Mouse (Mus musculus) midbrain, embryonic 10.5 days (tissue): ENCODE data around the gene Etv1. TPM values are rescaled to one million over a fixed set of nuclear protein-coding genes. Genes with fewer than 3 reads are reported as not detected.

Experiments
- DNase-seq: peaks from one replicate; pipeline ENCODE4 v3.0.0-alpha.2; 2017; ENCODE audit warnings: low spot score
- H3K27ac ChIP-seq: fragments of 300-500 bp; sonication (generic); replicated peaks from 2 replicates; pipeline ENCODE4 v1.5.1; 2016; ENCODE audit warnings: mild to moderate bottlenecking
- H3K27me3 ChIP-seq: fragments of 300-500 bp; sonication (generic); 2 replicates; pipeline ENCODE4 v1.6.1; 2016; ENCODE audit warnings: low read depth, mild to moderate bottlenecking; ENCODE audit not compliant: poor library complexity, severe bottlenecking
- H3K36me3 ChIP-seq: fragments of 300-500 bp; sonication (generic); 2 replicates; pipeline ENCODE4 v1.6.1; 2016; ENCODE audit warnings: mild to moderate bottlenecking, moderate library complexity
- H3K4me1 ChIP-seq: fragments of 300-500 bp; sonication (generic); 2 replicates; pipeline ENCODE4 v1.6.1; 2016
- H3K4me3 ChIP-seq: fragments of 300-500 bp; sonication (generic); 2 replicates; pipeline ENCODE4 v1.5.1; 2016; ENCODE audit warnings: mild to moderate bottlenecking, moderate library complexity
- H3K9me3 ChIP-seq: fragments of 300-500 bp; sonication (generic); replicated peaks from 2 replicates; pipeline ENCODE4 v1.6.1; 2016; ENCODE audit warnings: mild to moderate bottlenecking
- WGBS: fragments of 180-500 bp; shearing (Covaris S2); methylation state at CpG from one replicate; pipeline ENCODE4 v1.1.7; 2016; 5-methylcytosine and 5-hydroxymethylcytosine counted together
- polyA plus RNA-seq: library from polyadenylated mRNA; unstranded; fragments of >200 nt; fragmentation: Nextera tagmentation; extraction: Ambion mirVana; gene quantifications from 2 replicates; pipeline ENCODE4 v1.2.1, GENCODE M21; 2016

Etv1 gene
- 13.1 and 15.2 TPM in 2 replicates for polyA plus RNA-seq

DNA sequence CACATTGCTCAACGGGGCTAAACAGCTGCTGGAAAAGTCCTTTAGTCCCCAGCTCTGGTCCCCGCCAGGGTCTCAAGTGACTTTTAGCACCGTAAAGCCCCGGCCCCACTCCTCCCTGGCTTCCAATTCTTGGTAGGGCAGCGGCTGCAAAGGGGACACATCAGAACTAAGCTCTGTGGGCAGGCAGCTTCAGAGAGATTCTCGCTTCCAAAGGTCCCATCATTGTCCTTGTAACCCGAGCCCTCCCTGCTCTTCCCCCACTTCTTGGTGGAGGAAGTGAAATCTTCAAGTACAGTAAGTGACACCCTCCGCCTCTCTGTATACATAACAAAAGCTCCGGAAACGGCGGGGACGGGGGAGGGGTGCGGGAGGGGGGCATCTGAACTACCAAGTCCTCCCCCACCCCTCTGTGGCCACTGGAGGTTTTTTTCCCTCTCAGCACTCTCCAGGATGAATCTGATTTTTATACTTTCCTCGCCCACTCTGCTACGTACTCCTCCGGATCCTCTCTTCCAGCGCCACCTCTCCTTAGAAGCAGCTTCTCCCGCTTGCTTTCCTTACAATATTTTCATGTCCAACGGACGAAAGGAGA lies at the start of gene Etv1:
Etv1 (plus strand) TSS at position 195 of the 592 bp plus-strand sequence.
- under 1% methylated on average over 20 of the region's 20 CpGs for WGBS
- H3K27ac ChIP-seq = peak within 1 kb of the TSS; percentile 90

DNA sequence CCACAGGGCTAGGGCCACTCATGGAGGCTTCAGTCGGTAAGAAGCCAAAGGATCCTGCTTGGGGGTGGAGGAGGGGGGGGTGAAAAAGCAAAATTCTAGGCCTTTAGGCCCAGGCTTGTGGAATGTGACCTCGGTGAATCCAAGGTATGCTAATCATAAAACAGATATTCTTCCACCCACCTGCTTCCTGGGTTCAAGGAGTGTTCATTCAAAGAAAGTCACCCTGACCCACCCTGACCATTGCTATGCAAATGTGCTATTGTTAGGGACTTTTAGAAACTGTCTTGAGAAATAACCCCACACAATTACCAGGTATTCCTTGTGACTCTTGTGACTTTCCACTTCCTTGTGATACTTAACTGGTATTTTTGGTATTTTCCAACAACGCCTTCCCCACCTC lies 49.5 kb upstream of the Etv1 start:
- no peak for DNase-seq
- Histone ChIP-seq H3K4me3 (no peak overlapping the region), H3K27ac (no peak overlapping the region), H3K9me3 (no peaks in the 10 kb centered on the region), H3K27me3 (no peaks in the 10 kb centered on the region), H3K36me3 (no peaks in the 10 kb centered on the region), H3K4me1 (no peaks in the 10 kb centered on the region)
- WGBS = 79% methylated on average over 3 of the region's 3 CpGs

More for the DNA sequence above, at the start of gene Etv1:
- peak; percentile 66 for DNase-seq
- H3K4me1 ChIP-seq = peaks cover 24% of the 10 kb centered on the region
- no peaks in the 10 kb centered on the region for H3K36me3 ChIP-seq
- no peaks in the 10 kb centered on the region for H3K9me3 ChIP-seq
- peak within 1 kb of the TSS; percentile 67 for H3K4me3 ChIP-seq
- H3K27me3 ChIP-seq = no peaks in the 10 kb centered on the region

DNA sequence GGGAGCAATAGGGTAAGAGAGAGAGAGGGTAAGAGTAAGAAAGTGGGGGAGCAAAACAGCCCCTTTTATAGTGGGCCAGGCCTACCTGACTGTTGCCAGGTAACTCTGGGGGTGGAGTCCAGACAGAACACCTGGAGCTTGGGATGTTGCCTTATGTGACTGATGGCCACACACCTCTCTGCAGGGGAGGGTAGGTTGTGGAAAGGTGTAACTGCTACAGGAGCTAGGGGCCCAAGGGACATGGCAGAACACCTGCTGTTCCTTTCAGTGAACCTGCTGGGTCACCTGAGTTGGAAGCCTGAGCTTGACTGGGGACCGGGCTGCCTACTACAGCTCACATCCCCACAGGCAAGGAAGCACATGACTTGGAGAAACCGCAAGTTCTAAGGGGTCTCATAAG lies 48.4 kb upstream of the Etv1 start:
- 94% methylated on average over 2 of the region's 2 CpGs for whole genome bisulfite sequencing
- H3K4me1 ChIP-seq = no peaks in the 10 kb centered on the region
- H3K36me3 ChIP-seq = no peaks in the 10 kb centered on the region
- H3K9me3 ChIP-seq = no peaks in the 10 kb centered on the region
- DNase-seq = no peak
- H3K27me3 ChIP-seq = no peaks in the 10 kb centered on the region
- H3K27ac ChIP-seq = no peak overlapping the region
- H3K4me3 ChIP-seq = no peak overlapping the region

DNA sequence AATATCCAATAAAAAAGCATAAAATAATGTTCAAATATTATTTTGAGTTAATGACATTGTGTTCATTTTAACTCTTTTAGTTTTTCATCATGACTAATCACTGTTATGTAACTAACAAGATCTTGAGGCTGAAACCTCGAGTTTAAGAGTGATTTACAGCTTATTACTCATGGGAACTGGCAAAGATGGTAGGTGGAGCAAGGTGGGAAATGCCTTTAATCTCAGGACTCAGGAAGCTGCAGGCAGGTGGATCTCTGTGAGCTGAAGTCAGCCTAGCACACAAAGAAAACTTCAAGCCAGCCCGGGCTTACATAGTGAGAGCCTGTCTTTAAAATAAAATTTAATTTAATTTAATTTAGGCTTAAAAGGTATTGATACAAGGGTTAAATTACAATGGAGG lies 19.9 kb upstream of the Etv1 start:
- Histone ChIP-seq H3K36me3 (no peaks in the 10 kb centered on the region), H3K9me3 (no peaks in the 10 kb centered on the region), H3K4me3 (no peak overlapping the region), H3K27ac (no peak overlapping the region), H3K27me3 (no peaks in the 10 kb centered on the region), H3K4me1 (no peaks in the 10 kb centered on the region)
- WGBS = 62% methylated on average over 2 of the region's 2 CpGs
- DNase-seq = no peak

DNA sequence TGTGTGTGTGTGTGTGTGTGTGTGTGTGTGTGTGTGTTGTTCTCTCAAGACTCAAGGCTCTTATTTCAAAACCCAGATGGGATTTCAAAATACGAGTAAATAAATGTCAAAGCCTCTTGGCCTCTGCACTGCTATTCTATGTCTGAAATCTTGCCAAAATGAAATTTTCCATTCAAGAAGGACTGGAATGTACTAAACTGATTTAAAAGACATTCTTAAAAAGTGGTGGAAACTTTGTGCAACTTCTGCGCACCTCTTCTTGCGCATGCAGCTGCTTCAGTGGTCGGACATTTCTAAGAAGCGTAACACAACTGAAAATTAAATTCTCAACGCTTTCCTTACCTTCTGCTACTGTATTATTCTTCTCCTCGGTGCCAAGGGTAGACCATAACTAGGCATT lies 1.9 kb upstream of the Etv1 start:
- H3K4me3 ChIP-seq = no peak overlapping the region; the same call in 1 of the 2 replicates
- H3K4me1 ChIP-seq = peaks cover 20% of the 10 kb centered on the region
- no peaks in the 10 kb centered on the region for H3K27me3 ChIP-seq
- H3K36me3 ChIP-seq = no peaks in the 10 kb centered on the region
- no peak overlapping the region for H3K27ac ChIP-seq
- no peak for DNase-seq
- 81% methylated on average over 7 of the region's 7 CpGs for WGBS
- H3K9me3 ChIP-seq = no peaks in the 10 kb centered on the region

DNA sequence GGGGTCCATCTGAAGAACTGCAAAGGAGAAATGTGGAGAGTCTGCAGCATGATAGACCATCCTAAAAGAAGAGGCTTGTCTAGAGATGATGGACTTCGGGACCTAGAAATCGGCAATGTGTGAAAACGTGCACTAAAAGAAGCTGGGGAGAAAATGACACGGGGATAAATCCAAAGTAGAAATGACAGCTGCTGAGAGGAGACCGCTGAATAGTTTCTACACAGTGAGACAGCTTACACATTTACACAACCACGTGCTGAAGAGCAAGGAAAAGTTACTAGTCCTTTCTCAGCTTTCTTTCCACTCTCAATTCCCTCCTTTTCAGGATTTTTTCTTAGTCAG lies 1.3 kb upstream of the Etv1 start:
- peak overlapping the region; percentile 67 for H3K4me3 ChIP-seq
- no peaks in the 10 kb centered on the region for H3K36me3 ChIP-seq
- H3K9me3 ChIP-seq = no peaks in the 10 kb centered on the region
- DNase-seq = peak; percentile 13
- no peaks in the 10 kb centered on the region for H3K27me3 ChIP-seq
- H3K27ac ChIP-seq = peak overlapping the region; percentile 69
- WGBS = 10% methylated on average over 6 of the region's 6 CpGs
- H3K4me1 ChIP-seq = peaks cover 20% of the 10 kb centered on the region

DNA sequence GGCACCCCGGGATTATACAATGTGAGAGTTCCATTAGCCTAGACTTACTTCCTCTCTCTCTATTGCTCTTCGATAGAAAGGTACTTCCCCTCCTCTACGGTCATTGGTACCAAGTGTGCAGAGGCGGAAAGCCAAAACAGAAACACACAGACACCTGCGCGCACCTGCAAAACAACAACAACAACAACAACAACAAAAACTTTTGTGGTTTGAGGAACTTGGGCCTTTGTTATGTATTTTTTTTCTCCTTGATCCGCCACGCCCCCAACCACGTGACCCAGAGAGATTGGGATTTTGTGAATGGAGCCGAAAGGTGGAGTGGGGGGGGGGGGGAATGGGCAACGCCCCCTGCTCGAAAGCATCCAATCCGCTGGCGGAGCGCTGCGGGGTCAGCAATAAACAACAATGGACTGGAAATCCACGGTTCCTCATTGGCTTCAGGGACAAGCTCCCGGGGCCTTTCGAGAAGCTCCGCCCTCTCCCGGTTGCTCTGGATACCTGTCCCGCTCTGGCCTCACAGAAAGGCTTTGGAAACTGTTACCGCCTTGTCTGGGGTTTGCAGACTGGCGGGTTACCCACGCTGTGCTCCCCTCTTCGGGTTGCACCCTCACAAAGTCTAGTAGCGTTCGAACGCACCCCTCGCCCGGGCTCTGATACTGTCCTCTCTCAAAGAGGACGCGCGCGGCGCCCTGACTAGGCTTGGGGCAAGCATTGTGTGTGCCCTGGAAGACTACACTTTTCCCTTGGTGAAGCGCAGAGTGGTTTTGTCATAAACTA lies 693 bp upstream of the Etv1 start:
- Histone ChIP-seq H3K36me3 (no peaks in the 10 kb centered on the region), H3K4me1 (peaks cover 23% of the 10 kb centered on the region), H3K9me3 (no peaks in the 10 kb centered on the region), H3K27me3 (no peaks in the 10 kb centered on the region), H3K27ac (peak overlapping the region; percentile 90), H3K4me3 (peak overlapping the region; percentile 67)
- peak; percentile 93 for DNase-seq
- under 1% methylated on average over 37 of the region's 37 CpGs for WGBS

DNA sequence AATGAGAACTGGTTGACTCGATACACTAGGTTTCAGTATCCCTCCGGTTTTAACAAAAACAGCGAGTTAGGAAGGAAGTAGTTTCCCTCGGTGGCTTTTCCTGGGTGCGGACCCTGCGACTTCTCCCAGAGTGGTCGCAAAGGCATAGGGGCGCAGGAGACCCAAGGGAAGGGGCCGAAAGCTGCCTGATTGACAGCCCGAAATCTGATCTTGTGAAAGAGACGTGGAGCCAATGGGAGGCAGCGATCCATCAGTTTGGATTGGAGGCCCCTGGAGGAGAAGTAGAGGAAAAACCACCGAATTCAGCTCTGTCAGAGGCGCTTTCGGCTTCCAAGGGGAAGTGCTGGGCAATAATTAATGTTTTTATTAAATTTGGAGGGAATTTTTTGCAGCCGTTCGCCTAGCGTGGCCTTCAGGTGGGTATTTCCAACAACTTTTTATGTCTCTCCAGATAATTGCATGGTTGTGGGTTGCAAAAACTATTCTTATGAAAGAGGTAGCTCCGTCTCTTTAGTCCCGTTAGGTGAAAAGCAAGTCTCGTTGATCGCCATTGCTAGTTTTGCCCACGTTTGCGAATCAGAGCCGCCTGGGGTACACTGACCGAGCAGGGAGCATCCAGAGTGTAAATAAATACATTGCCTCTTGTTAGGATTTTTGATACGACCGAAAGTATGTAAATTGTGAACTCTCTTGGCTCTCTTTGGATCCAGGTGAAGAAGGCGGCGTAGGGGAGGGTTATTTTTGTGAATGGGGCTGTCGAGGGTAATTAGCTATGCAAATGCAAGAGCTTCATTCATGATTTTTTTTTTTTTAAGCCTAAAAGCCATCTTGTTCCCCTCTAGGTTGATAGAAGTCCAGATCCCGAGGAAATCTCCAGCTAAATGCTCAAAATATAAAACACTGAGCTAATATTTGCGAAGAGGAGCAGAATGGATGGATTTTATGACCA lies 1.1 kb downstream of the Etv1 start:
- Histone ChIP-seq H3K4me3 (peak overlapping the region; percentile 67), H3K27me3 (no peaks in the 10 kb centered on the region), H3K36me3 (no peaks in the 10 kb centered on the region), H3K9me3 (no peaks in the 10 kb centered on the region), H3K27ac (peak overlapping the region; percentile 90), H3K4me1 (peaks cover 24% of the 10 kb centered on the region)
- DNase-seq = peak; percentile 84
- WGBS = under 1% methylated on average over 33 of the region's 33 CpGs

DNA sequence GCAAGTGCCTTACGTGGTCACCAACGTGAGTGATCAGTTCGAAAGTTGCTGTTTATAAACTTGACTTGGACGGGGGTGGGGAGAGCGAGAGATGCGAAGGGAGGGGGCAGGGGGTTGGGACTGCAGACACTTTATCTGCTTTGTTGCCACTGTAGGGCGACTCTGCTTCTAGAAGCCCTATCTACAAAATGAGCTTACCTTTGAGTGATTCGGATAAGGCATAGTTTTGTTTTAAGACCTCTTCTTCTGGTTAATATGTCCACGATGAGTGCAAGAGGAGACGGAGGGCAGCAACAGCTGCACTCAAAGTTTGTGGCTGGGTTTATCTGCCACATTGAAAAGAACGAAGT lies 1.8 kb downstream of the Etv1 start:
- H3K36me3 ChIP-seq = no peaks in the 10 kb centered on the region
- H3K4me3 ChIP-seq = peak overlapping the region; percentile 67
- H3K4me1 ChIP-seq = peaks cover 24% of the 10 kb centered on the region
- peak overlapping the region; percentile 90 for H3K27ac ChIP-seq
- H3K9me3 ChIP-seq = no peaks in the 10 kb centered on the region
- H3K27me3 ChIP-seq = no peaks in the 10 kb centered on the region
- WGBS = 1% methylated on average over 11 of the region's 11 CpGs
- peak; percentile 20 for DNase-seq

DNA sequence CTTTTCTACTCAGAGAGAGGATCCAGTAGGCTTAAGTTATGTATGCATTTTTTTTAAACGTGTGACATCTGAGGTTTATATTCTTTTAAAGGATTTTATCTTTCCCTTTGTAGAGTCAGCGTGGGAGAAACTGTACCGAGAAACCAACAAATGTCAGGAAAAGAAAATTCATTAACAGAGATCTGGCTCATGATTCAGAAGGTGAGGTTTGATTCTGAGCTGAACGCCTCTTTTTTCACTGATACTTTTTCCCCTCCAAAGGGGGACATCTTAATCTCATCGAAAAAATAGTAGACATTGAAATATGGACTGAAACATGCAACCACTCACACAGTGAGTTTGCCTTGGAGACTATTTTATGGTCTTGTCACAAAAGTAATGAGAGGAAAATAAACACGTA lies 2.5 kb downstream of the Etv1 start:
- Histone ChIP-seq H3K27me3 (no peaks in the 10 kb centered on the region), H3K4me1 (peaks cover 24% of the 10 kb centered on the region), H3K27ac (no peak overlapping the region), H3K36me3 (no peaks in the 10 kb centered on the region), H3K4me3 (peak overlapping the region; percentile 67), H3K9me3 (no peaks in the 10 kb centered on the region)
- WGBS = 58% methylated on average over 6 of the region's 6 CpGs
- no peak for DNase-seq

DNA sequence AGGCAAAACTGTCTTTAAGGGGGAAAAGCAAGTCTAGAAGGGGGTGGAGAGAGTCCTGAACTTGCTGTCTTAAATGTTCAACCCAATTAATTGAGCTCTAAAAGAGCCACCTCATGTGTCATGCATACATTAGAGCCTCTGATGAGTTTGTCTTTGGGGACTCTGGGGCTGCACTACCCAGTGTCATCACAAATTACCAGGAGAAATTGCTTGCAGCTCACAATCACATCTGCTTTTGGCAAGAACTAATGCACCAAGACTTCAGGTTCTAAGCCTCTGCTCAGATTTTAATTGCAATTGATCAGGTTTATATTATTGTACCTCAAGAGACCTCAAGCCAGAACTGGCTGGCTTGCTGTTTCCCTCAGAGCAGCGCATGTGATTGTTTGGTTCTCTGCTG lies 4.1 kb downstream of the Etv1 start:
- H3K4me1 ChIP-seq = peaks cover 19% of the 10 kb centered on the region
- no peaks in the 10 kb centered on the region for H3K9me3 ChIP-seq
- 48% methylated on average over 1 of the region's 1 CpGs for WGBS
- H3K4me3 ChIP-seq = no peak overlapping the region
- H3K27ac ChIP-seq = no peak overlapping the region
- DNase-seq = no peak
- H3K27me3 ChIP-seq = no peaks in the 10 kb centered on the region
- no peaks in the 10 kb centered on the region for H3K36me3 ChIP-seq

DNA sequence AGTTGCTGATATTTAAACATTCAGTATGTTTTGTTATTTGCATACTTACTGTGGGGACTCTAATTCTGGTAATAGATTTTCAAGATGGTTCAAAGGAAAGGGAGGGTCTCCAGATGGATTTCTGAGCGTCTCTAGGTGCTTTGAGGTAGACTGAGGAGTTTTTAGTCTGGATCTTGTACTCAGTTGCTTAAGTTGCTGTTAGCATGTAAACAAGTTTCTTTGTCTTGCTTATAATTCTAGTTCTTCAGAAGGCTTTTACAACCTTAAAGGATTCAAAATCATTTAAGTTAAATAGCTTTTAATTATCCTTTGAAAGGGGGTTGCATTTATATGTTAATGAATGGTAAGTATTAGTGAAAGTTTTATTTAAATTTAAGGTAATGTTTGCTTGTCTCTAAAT lies 5.0 kb downstream of the Etv1 start:
- Histone ChIP-seq H3K9me3 (no peaks in the 10 kb centered on the region), H3K27ac (no peak overlapping the region), H3K36me3 (no peaks in the 10 kb centered on the region), H3K27me3 (no peaks in the 10 kb centered on the region), H3K4me1 (peaks cover 17% of the 10 kb centered on the region), H3K4me3 (no peak overlapping the region)
- no peak for DNase-seq
- 12% methylated on average over 1 of the region's 1 CpGs for WGBS
